Mouse (Mus musculus): Measurements from ENCODE around the gene Gpat2. TPM values are rescaled to one million over a fixed set of nuclear protein-coding genes. Genes with fewer than 3 reads are reported as not detected.

The Gpat2 gene
- total and polyA plus RNA-seq, 3 experiments = 0.08 TPM; not detected in 2

- no peak overlapping the region for H3K9ac ChIP-seq (ENCODE audit: low read depth, low read length)
- intact Hi-C loops (cut with DNase I) = loop anchor here (1.0 to 2.0 kb wide), 2 partner anchors 39 to 96 kb away; no protein-coding TSS in a partner anchor
- peaks cover 1% of the 10 kb centered on the region; the same call in 1 of the 2 replicates for H3K4me1 ChIP-seq (ENCODE audit: control insufficient read depth, insufficient read depth, low read length)
- DNase-seq = peak; percentile 56 to 58
- no peaks in the 10 kb centered on the region for H3K79me2 ChIP-seq (replicated peaks; ENCODE audit: control insufficient read depth, insufficient read depth, low read length)
- no peak overlapping the region for H3K27ac ChIP-seq
- no peaks in the 10 kb centered on the region for H3K27me3 ChIP-seq (ENCODE audit: control insufficient read depth, insufficient read depth, low read length)
- H3K4me3 ChIP-seq = no peak overlapping the region
- peak; percentile 58; the same call in 1 of the 2 replicates for TF ChIP-seq EP300 (IDR thresholded peaks at IDR 0.05; ENCODE audit: insufficient read depth, low read depth, low read length)
- peak; percentile 95 for TF ChIP-seq CTCF (IDR thresholded peaks at IDR 0.05)
- no peak for TF ChIP-seq POLR2A (IDR thresholded peaks at IDR 0.05; ENCODE audit: insufficient read depth, low read depth, low read length)
- no peaks in the 10 kb centered on the region for H3K36me3 ChIP-seq (ENCODE audit: control insufficient read depth, insufficient read depth, low read length)
- 4% methylated on average over 8 of the region's 8 CpGs for WGBS
These were observed 37.3 kb downstream of the Gpat2 start for GRCm38 (mm10) chr2:127462314-127462713.

GRCm38 (mm10) chr2:127470183-127470582 is 45.2 kb downstream of the Gpat2 start:
- Histone ChIP-seq H3K79me2 (replicated peaks; ENCODE audit: control insufficient read depth, insufficient read depth, low read length) (no peaks in the 10 kb centered on the region), H3K36me3 (ENCODE audit: control insufficient read depth, insufficient read depth, low read length) (no peaks in the 10 kb centered on the region), H3K9ac (ENCODE audit: low read depth, low read length) (no peak overlapping the region), H3K27ac (no peak overlapping the region), H3K4me1 (ENCODE audit: control insufficient read depth, insufficient read depth, low read length) (peaks cover 1% of the 10 kb centered on the region; the same call in 1 of the 2 replicates), H3K27me3 (ENCODE audit: control insufficient read depth, insufficient read depth, low read length) (no peaks in the 10 kb centered on the region), H3K4me3 (no peak overlapping the region)
- no peak for TF ChIP-seq EP300 (IDR thresholded peaks at IDR 0.05; ENCODE audit: insufficient read depth, low read depth, low read length)
- no peak for TF ChIP-seq POLR2A (IDR thresholded peaks at IDR 0.05; ENCODE audit: insufficient read depth, low read depth, low read length)
- no peak for TF ChIP-seq CTCF (IDR thresholded peaks at IDR 0.05)
- 72% methylated on average over 5 of the region's 5 CpGs for WGBS
- no peak for DNase-seq
- intact Hi-C loops (cut with DNase I) = no loop called here

- intact Hi-C loops (cut with DNase I) = no loop called here
- Histone ChIP-seq H3K79me2 (replicated peaks; ENCODE audit: control insufficient read depth, insufficient read depth, low read length) (no peaks in the 10 kb centered on the region), H3K4me1 (ENCODE audit: control insufficient read depth, insufficient read depth, low read length) (peaks cover 1% of the 10 kb centered on the region; the same call in 1 of the 2 replicates), H3K36me3 (ENCODE audit: control insufficient read depth, insufficient read depth, low read length) (no peaks in the 10 kb centered on the region), H3K27ac (no peak overlapping the region), H3K9ac (ENCODE audit: low read depth, low read length) (no peak overlapping the region), H3K27me3 (ENCODE audit: control insufficient read depth, insufficient read depth, low read length) (no peaks in the 10 kb centered on the region), H3K4me3 (no peak overlapping the region)
- TF ChIP-seq EP300 (IDR thresholded peaks at IDR 0.05; ENCODE audit: insufficient read depth, low read depth, low read length) (no peak), CTCF (IDR thresholded peaks at IDR 0.05) (no peak), POLR2A (IDR thresholded peaks at IDR 0.05; ENCODE audit: insufficient read depth, low read depth, low read length) (no peak)
- 76% methylated on average over 10 of the region's 10 CpGs for WGBS
- no peak for DNase-seq
These were observed 45.7 kb downstream of the Gpat2 start for GRCm38 (mm10) chr2:127470661-127471060.

GRCm38 (mm10) chr2:127471281-127471680 is 46.3 kb downstream of the Gpat2 start:
- H3K36me3 ChIP-seq (ENCODE audit: control insufficient read depth, insufficient read depth, low read length) = no peaks in the 10 kb centered on the region
- H3K79me2 ChIP-seq (replicated peaks; ENCODE audit: control insufficient read depth, insufficient read depth, low read length) = no peaks in the 10 kb centered on the region
- no peak for TF ChIP-seq POLR2A (IDR thresholded peaks at IDR 0.05; ENCODE audit: insufficient read depth, low read depth, low read length)
- no peak for TF ChIP-seq EP300 (IDR thresholded peaks at IDR 0.05; ENCODE audit: insufficient read depth, low read depth, low read length)
- TF ChIP-seq CTCF (IDR thresholded peaks at IDR 0.05) = no peak
- intact Hi-C loops (cut with DNase I) = no loop called here
- no peak overlapping the region for H3K4me3 ChIP-seq
- H3K4me1 ChIP-seq (ENCODE audit: control insufficient read depth, insufficient read depth, low read length) = peaks cover 1% of the 10 kb centered on the region; the same call in 1 of the 2 replicates
- 73% methylated on average over 8 of the region's 8 CpGs for WGBS
- no peak overlapping the region for H3K9ac ChIP-seq (ENCODE audit: low read depth, low read length)
- H3K27me3 ChIP-seq (ENCODE audit: control insufficient read depth, insufficient read depth, low read length) = no peaks in the 10 kb centered on the region
- DNase-seq = no peak
- H3K27ac ChIP-seq = no peak overlapping the region

- WGBS = 57% methylated on average over 3 of the region's 3 CpGs
- no peak for DNase-seq
- intact Hi-C loops (cut with DNase I) = no loop called here
- Histone ChIP-seq H3K27ac (no peak overlapping the region), H3K79me2 (replicated peaks; ENCODE audit: control insufficient read depth, insufficient read depth, low read length) (no peaks in the 10 kb centered on the region), H3K4me3 (no peak overlapping the region), H3K4me1 (ENCODE audit: control insufficient read depth, insufficient read depth, low read length) (peaks cover 1% of the 10 kb centered on the region; the same call in 1 of the 2 replicates), H3K36me3 (ENCODE audit: control insufficient read depth, insufficient read depth, low read length) (no peaks in the 10 kb centered on the region), H3K27me3 (ENCODE audit: control insufficient read depth, insufficient read depth, low read length) (no peaks in the 10 kb centered on the region), H3K9ac (ENCODE audit: low read depth, low read length) (no peak overlapping the region)
- no peak for TF ChIP-seq POLR2A (IDR thresholded peaks at IDR 0.05; ENCODE audit: insufficient read depth, low read depth, low read length)
- TF ChIP-seq EP300 (IDR thresholded peaks at IDR 0.05; ENCODE audit: insufficient read depth, low read depth, low read length) = no peak
- no peak for TF ChIP-seq CTCF (IDR thresholded peaks at IDR 0.05)
These were observed 47.3 kb downstream of the Gpat2 start for GRCm38 (mm10) chr2:127472279-127472678.

- no peak for TF ChIP-seq POLR2A (IDR thresholded peaks at IDR 0.05; ENCODE audit: insufficient read depth, low read depth, low read length)
- no peak for TF ChIP-seq EP300 (IDR thresholded peaks at IDR 0.05; ENCODE audit: insufficient read depth, low read depth, low read length)
- TF ChIP-seq CTCF (IDR thresholded peaks at IDR 0.05) = no peak
- no peaks in the 10 kb centered on the region for H3K36me3 ChIP-seq (ENCODE audit: control insufficient read depth, insufficient read depth, low read length)
- H3K79me2 ChIP-seq (replicated peaks; ENCODE audit: control insufficient read depth, insufficient read depth, low read length) = no peaks in the 10 kb centered on the region
- DNase-seq = no peak
- H3K27me3 ChIP-seq (ENCODE audit: control insufficient read depth, insufficient read depth, low read length) = peaks cover 9% of the 10 kb centered on the region; the same call in 1 of the 2 replicates
- peaks cover 2% of the 10 kb centered on the region for H3K4me1 ChIP-seq (ENCODE audit: control insufficient read depth, insufficient read depth, low read length)
- intact Hi-C loops (cut with DNase I) = no loop called here
- WGBS = 60% methylated on average over 4 of the region's 4 CpGs
- H3K27ac ChIP-seq = no peak overlapping the region
- no peak overlapping the region for H3K4me3 ChIP-seq
- no peak overlapping the region for H3K9ac ChIP-seq (ENCODE audit: low read depth, low read length)
These were observed 54.2 kb downstream of the Gpat2 start for GRCm38 (mm10) chr2:127479210-127479609.

All from heart, adult 2 months (tissue).